In the genomic region with DNA sequence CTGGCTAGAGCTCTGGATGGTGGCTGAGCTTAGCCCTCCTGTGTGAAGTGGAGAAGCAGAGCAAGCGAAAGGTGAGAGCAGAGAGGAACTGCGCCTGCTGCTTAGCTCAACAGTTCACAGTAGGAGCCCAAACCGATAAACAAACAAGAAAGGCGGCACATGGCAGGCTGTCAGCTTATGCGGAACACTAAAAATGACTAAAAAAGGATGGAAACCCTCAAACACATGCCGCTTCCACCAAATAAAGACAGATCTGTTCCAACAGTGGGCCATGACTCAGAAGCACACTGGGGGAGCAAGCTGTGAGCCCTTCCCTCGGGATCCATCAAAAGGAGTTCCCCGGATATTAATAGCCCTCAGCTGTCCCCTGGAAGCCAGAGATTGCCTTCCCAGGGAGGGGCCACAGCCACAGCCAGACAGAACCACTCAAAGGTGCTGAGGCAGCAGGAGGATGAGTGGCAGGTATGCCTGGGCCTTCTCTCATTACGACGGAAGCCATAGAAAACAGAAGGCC, we compare ENCODE assay signal across 9 mouse cellular contexts. TPM values are rescaled to one million over a fixed set of nuclear protein-coding genes. Genes with fewer than 3 reads are reported as not detected.
DNase-seq lines count a peak whose midpoint lies in the region; ATAC-seq and TF ChIP-seq lines count a peak whose summit lies in the region.
"Had no signal": no experiment of that assay in that cellular context is flagged by ENCODE, and none has a peak within 500 bp of the region (broad histone marks: within the 10 kb centered on the region; RNA-seq: fewer than 3 reads in every experiment).

No protein-coding gene starts in this region.

- no peak overlapping the region for H3K9ac ChIP-seq in limb, embryonic 14.5 days (ENCODE audit: low read depth, low read length, severe bottlenecking)
- no peak overlapping the region for H3K9ac ChIP-seq in stomach, postnatal 0 days (ENCODE audit: low read length)

- H3K4me3 ChIP-seq in gastrocnemius, adult 2 months, result peak overlapping the region; percentile 31
- no peak overlapping the region for H3K4me3 ChIP-seq in limb, embryonic 14.5 days (replicated peaks; ENCODE audit: low read length)
- no peak overlapping the region for H3K4me3 ChIP-seq in stomach, postnatal 0 days (ENCODE audit: low read depth, low read length)

- H3K4me2 ChIP-seq in limb, embryonic 14.5 days (replicated peaks; ENCODE audit: low read depth, low read length, severe bottlenecking), result no peak overlapping the region
- H3K4me2 ChIP-seq in stomach, postnatal 0 days (replicated peaks; ENCODE audit: low read depth), result no peak overlapping the region

- no peaks in the 10 kb centered on the region for H3K27me3 ChIP-seq in limb, embryonic 14.5 days (ENCODE audit: control insufficient read depth, insufficient read depth, low read length)
- no peaks in the 10 kb centered on the region for H3K27me3 ChIP-seq in stomach, postnatal 0 days (ENCODE audit: control insufficient read depth, insufficient read depth, low read length)

- no peak for TF ChIP-seq EP300 in stomach, postnatal 0 days (optimal IDR thresholded peaks at IDR 0.05)

- TF ChIP-seq POLR2A in limb, embryonic 14.5 days (IDR thresholded peaks at IDR 0.05; ENCODE audit: borderline replicate concordance, extremely low read depth, insufficient read depth, insufficient read length), result no peak

- 21% methylated on average over 10 of the region's 10 CpGs for WGBS in limb, embryonic 14.5 days
- 25% methylated on average over 10 of the region's 10 CpGs for WGBS in stomach, postnatal 0 days

- ATAC-seq in frontal cortex, adult (ENCODE audit: low TSS enrichment), result peak; percentile 76
- ATAC-seq in limb, embryonic 14.5 days (ENCODE audit: low FRiP score, low read depth), result peak; percentile 58; the same call in 1 of the 2 replicates
- no peak for ATAC-seq in stomach, postnatal 0 days (ENCODE audit: low FRiP score, low TSS enrichment)

- intact Hi-C loops in gastrocnemius, adult 2 months (cut with DNase I), result no loop called here

- no peak for DNase-seq in frontal cortex, postnatal 10 days (ENCODE audit: low spot score in 2 of 2)
- DNase-seq in spleen, postnatal 36 days (ENCODE audit: low spot score in 2 of 2), result peak; percentile 50 to 51
- no peak for DNase-seq in spleen, postnatal 14 days (ENCODE audit: low spot score in 2 of 2)
- peak; percentile 90 for DNase-seq in gastrocnemius, adult 2 months
- no peak for DNase-seq in limb, embryonic 14.5 days (ENCODE audit: low spot score)
- DNase-seq in stomach, postnatal 0 days (ENCODE audit: low spot score), result no peak
- DNase-seq in spleen, adult 12 weeks (ENCODE audit: low spot score), result no peak

- H3K27ac ChIP-seq in gastrocnemius, adult 2 months, result peak overlapping the region; percentile 97
- H3K27ac ChIP-seq in limb, embryonic 14.5 days (replicated peaks; ENCODE audit: low read depth, low read length), result no peak overlapping the region
- H3K27ac ChIP-seq in stomach, postnatal 0 days (replicated peaks), result peak overlapping the region; percentile 56

- H3K4me1 ChIP-seq in limb, embryonic 14.5 days (ENCODE audit: control insufficient read depth, insufficient read depth, low read length), result peaks cover 18% of the 10 kb centered on the region
- H3K4me1 ChIP-seq in stomach, postnatal 0 days (replicated peaks; ENCODE audit: control insufficient read depth, insufficient read depth), result peaks cover 10% of the 10 kb centered on the region; the same call in 1 of the 2 replicates

- no peaks in the 10 kb centered on the region for H3K9me3 ChIP-seq in limb, embryonic 14.5 days (ENCODE audit: control insufficient read depth, low read length)
- H3K9me3 ChIP-seq in stomach, postnatal 0 days (ENCODE audit: control insufficient read depth, low read length), result no peaks in the 10 kb centered on the region
- H3K9me3 ChIP-seq: G1E had no signal

- no peaks in the 10 kb centered on the region for H3K36me3 ChIP-seq in limb, embryonic 14.5 days (ENCODE audit: control insufficient read depth, insufficient read depth, low read length)
- H3K36me3 ChIP-seq in stomach, postnatal 0 days (ENCODE audit: control insufficient read depth, insufficient read depth, low read length), result no peaks in the 10 kb centered on the region

- no peak for TF ChIP-seq CTCF in gastrocnemius, adult 2 months (IDR thresholded peaks at IDR 0.05)
- TF ChIP-seq CTCF in stomach, postnatal 0 days (IDR thresholded peaks at IDR 0.05; ENCODE audit: low read depth), result no peak

RNA-seq across cellular contexts. Expression of a gene that starts 20.8 kb away (rescaled TPM):
- 10 to 100 TPM; 28.4 to 34.7 TPM for total RNA-seq in gastrocnemius, adult 2 months (2021)
- 5.5 and 6.5 TPM in 2 replicates for polyA plus RNA-seq in limb, embryonic 14.5 days (2012; rRNA removed)
- polyA plus RNA-seq in limb, embryonic 14.5 days (2014; fragmentation: Nextera tagmentation; extraction: Ambion mirVana), result 4.9 and 5.2 TPM in 2 replicates
- 5.7 and 6.0 TPM in 2 replicates for polyA plus RNA-seq in stomach, postnatal 0 days (2015; fragmentation: Nextera tagmentation; extraction: Ambion mirVana)

Comparison
In these comparisons a context has a peak if more than half of its experiments do, and no peak if none do; other contexts are left out.
1. DNase-seq: peak in spleen, postnatal 36 days (2 of 2) and gastrocnemius, adult 2 months (single experiment); none in frontal cortex, postnatal 10 days (0 of 2), spleen, postnatal 14 days (0 of 2), limb, embryonic 14.5 days (single experiment), stomach, postnatal 0 days (single experiment) and spleen, adult 12 weeks (single experiment).